10 mouse cellular contexts compared by ENCODE assay signal in genomic region chr14:118235973-118236885, GRCm38 (mm10). TPM values are rescaled to one million over a fixed set of nuclear protein-coding genes. Genes with fewer than 3 reads are reported as not detected.
DNase-seq lines count a peak whose midpoint lies in the region; ATAC-seq lines count a peak whose summit lies in the region.
"Had no signal": no experiment of that assay in that cellular context is flagged by ENCODE, and none has a peak within 500 bp of the region (broad histone marks: within the 10 kb centered on the region; RNA-seq: fewer than 3 reads in every experiment).

No protein-coding gene starts in this region.

- H3K9me3 ChIP-seq in heart, embryonic 16.5 days (replicated peaks; ENCODE audit: control insufficient read depth, low read length) = no peaks in the 10 kb centered on the region
- H3K9me3 ChIP-seq in midbrain, embryonic 16.5 days (replicated peaks; ENCODE audit: control insufficient read depth, low read length, poor library complexity, severe bottlenecking) = no peaks in the 10 kb centered on the region

- H3K27ac ChIP-seq in heart, embryonic 16.5 days (ENCODE audit: low read length) = no peak overlapping the region
- peak overlapping the region; percentile 82 for H3K27ac ChIP-seq in midbrain, embryonic 16.5 days (ENCODE audit: low read length)

- H3K4me2 ChIP-seq in heart, embryonic 16.5 days (ENCODE audit: low read depth, low read length) = peak overlapping the region; percentile 81
- peak overlapping the region; percentile 92 for H3K4me2 ChIP-seq in midbrain, embryonic 16.5 days (ENCODE audit: low read length)

- peak; percentile 28 for ATAC-seq in CD4-positive, CD25-positive, alpha-beta regulatory T cell, adult 4 months
- ATAC-seq in heart, embryonic 16.5 days (replicated peaks; ENCODE audit: extremely low read depth, insufficient read depth, low FRiP score) = peak; percentile 66
- ATAC-seq in midbrain, embryonic 16.5 days = peak; percentile 67

- H3K36me3 ChIP-seq in heart, embryonic 16.5 days (ENCODE audit: control insufficient read depth, insufficient read depth) = no peaks in the 10 kb centered on the region
- H3K36me3 ChIP-seq in midbrain, embryonic 16.5 days (ENCODE audit: control insufficient read depth, insufficient read depth, low read length) = no peaks in the 10 kb centered on the region

- intact Hi-C loops in gastrocnemius, postnatal 14 days (cut with DNase I; ENCODE audit: low total_unique reads) = no loop called here

- peak; percentile 18 for DNase-seq in gastrocnemius, postnatal 14 days
- DNase-seq in gastrocnemius, adult 18-20 months (ENCODE audit: low spot score) = no peak
- DNase-seq in embryo, embryonic 10.5 days (ENCODE audit: low spot score) = peak; percentile 84
- DNase-seq in kidney, postnatal 4 days = peak; percentile 55 to 74
- DNase-seq in cerebellum, adult 9-10 months = no peak

- H3K27me3 ChIP-seq in heart, embryonic 16.5 days (ENCODE audit: control insufficient read depth, insufficient read depth, low read length) = peaks cover 76% of the 10 kb centered on the region
- peaks cover 5% of the 10 kb centered on the region for H3K27me3 ChIP-seq in midbrain, embryonic 16.5 days (ENCODE audit: control insufficient read depth, insufficient read depth, low read depth, low read length)

- peak overlapping the region; percentile 56 for H3K4me3 ChIP-seq in heart, embryonic 16.5 days (ENCODE audit: low read length)
- H3K4me3 ChIP-seq in midbrain, embryonic 16.5 days (ENCODE audit: low read depth, low read length) = peak overlapping the region; percentile 59

- peak overlapping the region; percentile 51 for H3K9ac ChIP-seq in heart, embryonic 16.5 days (ENCODE audit: low read length)
- H3K9ac ChIP-seq in midbrain, embryonic 16.5 days (ENCODE audit: low read depth, low read length) = peak overlapping the region; percentile 71

- under 1% methylated on average over 73 of the region's 73 CpGs for WGBS in heart, embryonic 16.5 days
- under 1% methylated on average over 73 of the region's 73 CpGs for whole genome bisulfite sequencing in midbrain, embryonic 16.5 days

- H3K4me1 ChIP-seq in heart, embryonic 16.5 days (ENCODE audit: control insufficient read depth, insufficient read depth, low read length) = peaks cover 26% of the 10 kb centered on the region
- peaks cover 25% of the 10 kb centered on the region for H3K4me1 ChIP-seq in midbrain, embryonic 16.5 days (ENCODE audit: control insufficient read depth, insufficient read depth, low read length)

RNA-seq across cellular contexts. Expression of gene Sox21, which starts 0.6 kb away (rescaled TPM):
- not detected for total RNA-seq in gastrocnemius, postnatal 14 days (2021)
- total RNA-seq in gastrocnemius, adult 18-20 months (2021) = not detected
- polyA plus RNA-seq in CD4-positive, CD25-positive, alpha-beta regulatory T cell, adult 4 months (2017; shearing (Covaris generic)) = not detected
- polyA plus RNA-seq in heart, embryonic 16.5 days (2015; fragmentation: Nextera tagmentation; extraction: Ambion mirVana) = 0.05 and 0.16 TPM in 2 replicates
- polyA plus RNA-seq in midbrain, embryonic 16.5 days (2015; fragmentation: Nextera tagmentation; extraction: Ambion mirVana) = 6.4 and 8.0 TPM in 2 replicates
- total RNA-seq: heart, postnatal 10 days; MEL had no signal

RNA-seq across cellular contexts. Expression of gene Gm9376, which starts 30.5 kb away (rescaled TPM):
- not detected for total RNA-seq in gastrocnemius, postnatal 14 days (2021)
- not detected for total RNA-seq in gastrocnemius, adult 18-20 months (2021)
- polyA plus RNA-seq in CD4-positive, CD25-positive, alpha-beta regulatory T cell, adult 4 months (2017; shearing (Covaris generic)) = not detected
- not detected in 2 replicates for polyA plus RNA-seq in heart, embryonic 16.5 days (2015; fragmentation: Nextera tagmentation; extraction: Ambion mirVana)
- not detected in 2 replicates for polyA plus RNA-seq in midbrain, embryonic 16.5 days (2015; fragmentation: Nextera tagmentation; extraction: Ambion mirVana)
- total RNA-seq: heart, postnatal 10 days; MEL had no signal

Comparison
In these comparisons a context has a peak if more than half of its experiments do, and no peak if none do; other contexts are left out.
1. DNase-seq: peak in gastrocnemius, postnatal 14 days (single experiment), embryo, embryonic 10.5 days (single experiment) and kidney, postnatal 4 days (2 of 2); none in gastrocnemius, adult 18-20 months (single experiment) and cerebellum, adult 9-10 months (single experiment).
2. Peak in every context shown above with its lines, with median percentiles within 50 percentile points of each other: ATAC-seq.